Mouse (Mus musculus) induced T-regulatory cell, adult 2 months (primary cell): Measurements from ENCODE around the gene Sparc.

ENCODE experiments used
- DNase-seq: peaks from one replicate; pipeline ENCODE4 v3.0.0-alpha.2; 2012; ENCODE audit warnings: low read depth

Gene Sparc

DNA sequence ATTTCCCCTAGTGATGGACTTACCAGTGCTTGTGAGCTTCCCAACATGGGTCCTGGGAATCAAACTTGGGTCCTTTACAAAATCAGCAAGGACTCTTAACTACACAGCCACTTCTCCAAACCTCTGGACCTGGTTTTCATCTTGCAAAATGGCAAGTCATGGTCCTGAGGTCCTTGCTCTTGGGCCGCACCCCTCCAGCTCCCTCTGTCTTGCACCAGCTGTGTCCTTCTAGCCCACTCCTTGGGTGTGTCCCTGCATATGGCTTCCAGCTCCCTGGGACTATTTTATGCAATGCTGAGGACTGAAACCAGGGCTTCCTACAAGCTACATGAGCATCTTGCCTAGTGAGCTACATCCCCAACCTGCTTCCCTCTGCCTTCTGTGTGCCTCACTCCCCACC is at the start of gene Sparc:
TSS of gene Sparc (minus strand) at position 206 of the 400 bp plus-strand sequence.
- no peak for DNase-seq

DNA sequence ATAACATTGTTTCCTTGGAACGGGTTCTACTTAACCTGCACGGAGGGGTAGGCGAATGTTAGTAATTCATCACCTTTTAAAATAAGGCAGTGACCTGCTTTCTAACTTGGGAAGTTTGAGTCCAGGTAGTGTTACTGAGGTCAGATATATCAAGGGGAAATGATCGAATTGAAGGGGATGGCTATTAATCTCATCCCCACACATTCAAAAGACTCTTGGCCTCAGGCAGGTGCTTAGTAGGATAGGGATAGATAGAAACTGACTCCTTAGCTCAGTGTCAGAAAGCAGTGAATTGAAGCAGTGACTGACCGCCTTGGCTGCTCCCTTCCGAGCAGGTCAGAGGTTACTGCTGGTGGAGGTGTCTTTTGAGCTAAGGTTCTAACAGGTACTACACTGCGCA is 48.5 kb upstream of the Sparc start:
- peak; percentile 33 for DNase-seq

DNA sequence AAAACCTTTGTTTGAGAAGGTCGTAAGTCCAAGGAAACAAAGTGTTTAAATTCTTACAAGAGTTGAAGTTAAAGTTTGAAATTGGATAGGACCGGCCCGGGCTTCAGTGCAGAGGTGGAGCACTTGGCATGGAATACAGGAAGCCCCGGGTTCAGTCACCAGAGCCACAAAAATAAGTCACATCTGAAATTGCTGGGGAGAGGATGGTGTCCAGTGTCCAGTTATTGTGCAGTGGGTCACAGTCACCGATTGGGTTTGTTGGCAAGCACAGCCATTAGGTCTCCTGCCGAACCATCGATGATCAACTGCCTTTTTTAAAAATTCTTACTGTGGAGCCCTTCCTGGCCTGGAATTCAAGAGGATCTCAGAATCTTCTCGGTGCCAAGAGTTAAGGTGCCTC is 47.8 kb upstream of the Sparc start:
- no peak for DNase-seq

DNA sequence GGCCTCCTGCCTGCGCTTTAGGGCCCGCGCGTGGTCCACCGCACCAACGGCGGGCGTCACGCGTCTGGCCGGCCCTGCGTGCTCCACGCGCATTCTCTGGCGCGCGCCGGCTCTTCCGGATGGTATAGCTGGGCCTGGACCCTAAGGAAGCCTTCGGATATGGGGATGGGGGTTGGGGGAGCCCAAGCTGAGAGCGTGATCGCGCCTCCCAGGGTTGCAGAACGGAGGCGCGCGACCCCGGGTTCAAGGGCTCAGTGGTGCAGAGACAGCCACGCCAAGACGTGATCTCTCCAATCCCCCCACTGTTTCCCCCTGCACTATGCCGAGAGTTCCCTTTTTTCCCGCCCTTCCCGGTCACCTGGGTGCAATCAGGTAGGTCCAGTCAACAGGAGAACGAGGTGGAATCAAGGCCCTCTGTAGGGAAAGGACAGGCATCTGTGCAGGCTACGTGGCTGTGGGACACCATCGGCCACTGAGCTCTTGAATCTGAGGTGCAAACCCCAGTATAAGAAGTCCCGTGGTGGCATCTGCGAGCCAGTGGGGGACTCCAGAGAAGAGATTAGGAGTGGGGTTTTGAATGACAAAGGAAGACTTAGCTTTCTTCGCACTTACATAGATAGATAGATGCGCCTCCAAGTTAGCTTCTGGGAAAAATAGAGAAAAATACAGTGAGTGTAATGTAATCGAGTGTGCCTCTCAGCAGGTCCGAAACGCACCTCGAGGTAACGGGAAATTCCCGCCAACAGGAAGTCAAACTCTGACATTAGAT is 47.1 kb upstream of the Sparc start:
- DNase-seq = peak; percentile 77

DNA sequence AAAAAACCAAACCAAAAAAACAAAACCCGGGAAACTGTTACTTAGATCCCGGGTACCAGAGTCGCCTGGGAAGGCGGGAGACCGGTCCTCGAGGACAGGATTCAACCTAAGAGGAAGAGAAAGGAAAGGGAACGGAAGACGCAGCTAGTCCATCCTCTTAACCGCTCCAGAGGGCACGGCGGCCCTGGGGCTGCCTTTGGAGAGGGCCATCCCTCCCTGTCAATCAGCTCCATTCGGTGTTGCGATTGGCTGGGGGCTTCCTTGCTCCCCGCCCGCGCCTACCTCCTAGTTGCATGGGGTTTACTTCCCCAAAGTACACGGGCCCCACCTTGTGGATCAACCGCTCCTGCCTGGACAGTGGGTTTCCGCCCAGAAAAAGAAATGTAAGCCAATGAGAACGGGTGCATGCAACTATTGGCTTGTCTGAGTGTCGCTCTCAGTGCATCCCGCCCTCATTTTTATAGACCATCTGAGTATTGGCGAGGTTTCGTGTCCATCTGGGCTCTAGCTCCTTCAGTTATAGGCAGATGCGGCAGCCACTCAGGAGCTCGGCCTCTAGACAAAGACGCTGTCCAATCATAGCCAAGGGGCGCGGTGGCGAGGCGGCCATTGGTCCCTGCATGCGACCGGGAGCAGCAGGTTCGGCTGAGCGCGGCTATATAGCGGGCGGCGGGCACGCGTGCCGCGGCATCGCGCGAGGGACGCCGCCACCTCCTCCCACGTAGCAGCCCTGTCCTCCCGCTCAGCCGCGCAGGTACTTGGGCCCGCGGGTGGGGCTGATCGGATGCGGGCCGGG is 46.3 kb upstream of the Sparc start, which contains the start of gene G3bp1:
TSS of gene G3bp1 (plus strand) at position 638 of the 796 bp plus-strand sequence.
- DNase-seq = peak; percentile 99

DNA sequence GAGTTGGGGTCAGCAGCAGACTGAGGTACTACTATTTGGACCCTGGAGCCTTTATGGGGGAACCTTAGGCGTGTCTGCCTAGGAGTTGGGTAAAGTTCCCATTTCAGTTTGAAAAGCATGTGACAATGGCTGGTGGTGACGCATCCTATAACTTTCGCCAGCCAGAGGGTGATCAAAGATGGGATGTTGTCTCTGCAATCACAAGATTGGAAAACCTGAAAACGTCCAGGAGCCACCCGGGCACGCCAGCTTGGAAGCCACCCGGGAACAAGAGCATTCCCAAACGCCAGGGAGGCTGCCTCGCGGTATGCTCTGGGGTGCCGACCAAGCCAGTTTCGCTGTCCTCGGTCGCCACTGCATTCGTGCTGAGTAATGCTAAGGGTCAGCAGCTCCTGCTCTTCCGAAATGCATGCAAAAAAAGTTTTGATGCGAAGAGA is 45.6 kb upstream of the Sparc start:
- no peak for DNase-seq

DNA sequence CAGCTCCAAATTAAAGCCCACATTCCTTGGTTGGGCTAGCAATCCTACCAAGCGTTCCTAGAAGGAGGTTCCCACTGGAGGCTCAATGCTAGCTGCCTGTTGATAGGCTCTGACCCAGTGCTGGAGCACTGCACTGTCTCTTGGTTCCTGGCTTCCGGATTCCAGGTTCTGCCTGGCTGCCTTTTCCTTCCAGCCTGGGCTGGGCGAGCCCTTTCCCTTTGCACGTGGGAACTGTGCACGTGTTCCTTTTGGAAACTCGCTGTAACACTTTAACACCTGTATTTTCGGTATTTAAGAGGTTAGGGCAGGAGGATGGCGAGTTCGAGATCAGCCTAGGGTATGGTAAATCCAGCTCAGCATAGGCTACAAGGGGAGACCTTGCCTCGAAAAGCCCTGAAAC is 45.0 kb upstream of the Sparc start:
- no peak for DNase-seq

DNA sequence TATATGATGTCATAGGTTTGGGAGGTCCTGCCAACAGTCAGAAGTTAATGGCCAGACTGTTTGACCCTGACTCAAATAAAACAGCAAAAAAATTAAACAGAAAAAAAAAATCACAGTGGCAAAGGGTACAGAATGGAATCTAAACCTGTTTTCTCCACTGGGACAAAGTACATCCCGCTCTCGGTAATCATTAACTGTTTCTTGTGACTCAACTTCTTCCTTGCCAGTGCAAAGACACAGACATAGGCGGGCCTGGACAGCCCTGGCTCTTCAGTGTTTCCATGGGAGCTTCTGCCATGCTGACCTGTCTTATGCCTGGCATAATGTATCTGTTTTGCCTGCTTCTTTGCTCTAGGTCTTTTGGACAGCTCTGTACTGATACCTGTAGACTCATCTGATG is 42.2 kb upstream of the Sparc start:
- DNase-seq = no peak

DNA sequence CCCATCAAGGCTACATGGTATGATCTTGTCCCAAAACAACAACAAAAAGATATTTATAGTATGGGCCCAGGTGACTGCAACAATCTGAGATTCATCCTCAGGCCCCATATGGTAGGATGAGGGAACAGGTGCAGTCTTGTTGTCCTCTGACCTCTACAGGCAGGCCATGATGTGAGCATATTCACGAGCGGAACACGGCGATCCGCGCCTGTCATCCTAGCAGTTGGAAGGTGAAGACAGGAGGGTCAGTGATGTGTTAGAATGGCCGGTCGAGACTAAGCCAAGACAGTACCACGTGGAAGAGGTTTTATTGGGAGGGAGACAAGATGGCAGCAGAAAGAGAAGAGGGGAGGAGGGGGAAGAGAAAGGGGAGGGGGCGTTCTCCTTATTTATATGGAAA is 41.7 kb upstream of the Sparc start:
- no peak for DNase-seq

DNA sequence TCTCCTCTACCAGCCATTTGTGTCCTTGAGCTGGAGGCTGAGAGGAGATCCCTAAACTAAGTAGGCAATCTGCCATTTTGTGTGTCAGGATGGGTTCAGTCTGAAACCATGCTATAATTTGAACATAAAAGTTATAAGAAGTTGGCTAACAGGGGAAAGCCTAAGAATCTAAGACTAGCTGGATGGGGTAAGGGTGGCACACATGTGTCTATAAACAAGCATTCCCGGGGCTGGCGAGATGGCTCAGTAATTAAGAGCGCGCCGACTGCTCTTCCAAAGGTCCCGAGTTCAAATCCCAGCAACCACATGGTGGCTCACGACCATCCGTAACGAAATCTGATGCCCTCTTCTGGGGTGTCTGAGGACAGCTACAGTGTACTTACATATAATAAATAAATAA is 39.2 kb upstream of the Sparc start:
- no peak for DNase-seq

DNA sequence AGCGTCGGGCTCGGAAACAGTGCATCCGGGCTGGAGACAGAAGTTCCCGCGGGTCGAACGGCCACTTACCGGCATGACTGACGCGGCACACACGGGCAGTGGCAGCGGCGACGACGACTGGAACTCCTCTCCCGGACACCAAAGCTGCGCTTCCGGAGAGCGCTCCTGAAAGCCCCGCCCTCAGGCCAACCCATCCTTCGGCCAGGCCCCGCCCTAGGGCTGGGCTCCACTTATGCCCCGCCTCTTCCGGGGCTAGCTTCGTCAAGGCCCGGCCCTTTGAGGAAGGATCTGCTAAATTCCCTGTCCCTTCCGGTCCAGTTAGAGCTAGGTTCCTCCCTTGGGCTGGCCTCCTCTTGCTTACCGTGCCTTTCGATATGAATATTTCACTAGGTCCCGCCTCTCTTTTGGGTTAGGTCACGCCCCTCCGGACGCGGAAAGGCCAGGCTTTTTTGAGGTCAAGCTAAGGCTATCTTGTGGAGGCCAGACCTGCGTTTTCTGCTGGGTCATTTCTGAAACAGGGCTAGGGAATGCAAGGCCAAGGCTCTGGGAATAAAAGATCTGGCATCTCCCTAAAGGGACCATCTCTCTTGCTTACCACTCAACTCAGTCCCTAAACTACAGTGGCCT is 38.1 kb upstream of the Sparc start, which contains the start of gene Atox1:
TSS of gene Atox1 (minus strand) at position 221 of the 627 bp plus-strand sequence.
- peak; percentile 96 for DNase-seq

DNA sequence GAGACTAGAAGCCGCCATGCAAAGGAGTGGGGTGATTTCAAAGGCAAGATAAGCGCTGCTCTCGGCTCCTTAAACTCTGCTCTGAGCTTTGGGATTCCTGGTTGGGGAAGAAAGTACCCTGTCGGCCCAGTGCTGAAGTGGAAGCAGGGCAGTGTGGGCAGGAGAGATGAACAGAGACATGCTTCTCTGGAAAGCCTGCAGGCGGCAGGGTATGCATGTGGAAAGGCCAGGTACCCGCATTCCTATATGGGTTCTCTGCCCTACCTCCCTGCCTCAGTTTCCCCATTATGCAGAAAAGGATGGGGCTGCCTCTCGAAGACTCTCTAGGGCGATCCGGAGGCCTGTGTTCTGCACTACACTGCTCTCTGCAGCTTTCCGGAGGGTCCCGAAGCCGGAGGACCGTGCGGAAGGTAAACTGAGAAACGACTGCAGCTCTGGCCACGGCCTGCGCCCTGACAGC is 37.6 kb upstream of the Sparc start:
- DNase-seq = no peak

DNA sequence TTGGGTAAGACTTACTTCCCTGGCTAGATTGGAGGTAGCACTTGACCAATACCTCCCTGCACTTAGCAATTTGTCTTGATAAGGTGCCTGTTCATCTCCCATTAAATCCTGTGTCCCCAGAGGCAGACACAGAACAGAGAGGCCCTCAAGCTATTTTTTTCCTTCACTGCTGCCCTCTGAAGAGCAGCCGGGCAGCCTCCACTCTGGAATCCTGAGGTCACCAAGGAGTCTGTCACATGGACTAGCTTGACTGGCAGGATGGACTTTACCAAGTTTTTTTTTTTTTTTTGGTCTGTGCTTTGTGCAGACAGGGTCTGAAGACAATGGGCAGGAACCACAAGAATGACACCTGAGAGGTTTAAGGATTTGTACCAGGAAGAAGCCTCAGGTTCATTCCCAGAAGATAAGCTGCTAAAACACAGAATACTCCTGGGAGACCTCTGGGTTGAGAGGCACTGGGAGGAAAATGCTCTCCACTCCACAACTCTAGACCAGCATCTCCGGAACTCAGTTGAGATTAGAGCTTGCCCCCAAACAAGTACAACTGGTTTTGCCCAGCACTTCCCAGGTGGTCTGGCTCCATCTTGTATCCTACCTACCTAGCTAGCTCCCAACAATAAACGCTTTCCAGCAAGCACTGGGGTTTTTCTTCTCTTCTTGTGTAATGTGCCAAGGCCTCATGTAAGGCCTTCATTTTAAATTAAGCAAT is 37.0 kb upstream of the Sparc start:
- DNase-seq = no peak

DNA sequence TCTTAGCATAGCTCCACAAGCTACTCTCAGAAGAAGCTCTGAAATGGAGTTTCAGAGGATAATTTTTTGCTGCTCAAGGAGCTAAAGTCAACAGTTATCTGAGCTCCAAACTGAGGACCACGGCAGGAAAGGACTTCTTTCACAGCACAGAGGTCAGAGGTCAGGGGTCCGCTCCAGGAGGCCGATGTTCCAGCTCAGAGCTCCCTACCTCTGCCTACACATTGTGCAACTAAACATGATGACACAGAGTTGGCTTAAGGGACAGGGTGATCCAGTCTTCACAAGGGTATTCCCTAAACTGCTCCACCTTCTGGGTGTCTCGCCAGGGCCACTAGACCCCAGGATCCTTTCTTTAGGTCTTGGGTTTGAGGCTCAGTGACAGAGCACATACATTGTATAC is 35.5 kb upstream of the Sparc start:
- no peak for DNase-seq

DNA sequence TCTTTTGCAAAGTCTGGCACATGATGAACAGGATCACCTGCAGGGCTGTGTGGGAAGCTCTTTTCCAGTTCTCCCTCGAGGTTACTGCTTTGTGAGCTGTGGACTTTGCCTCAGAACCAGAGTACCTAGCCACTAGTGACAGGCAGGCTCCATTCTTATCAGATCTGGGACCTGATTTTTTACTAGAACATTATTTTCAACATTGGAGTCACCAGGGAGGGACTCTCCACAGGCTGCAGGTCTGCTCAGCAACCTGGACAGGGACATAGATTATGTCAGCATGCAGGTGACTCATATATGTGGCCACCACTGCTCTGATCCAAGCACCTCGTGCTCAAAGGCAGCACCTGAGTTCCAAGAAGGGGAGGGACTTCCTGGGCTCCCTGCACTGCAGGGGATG is 32.2 kb upstream of the Sparc start:
- DNase-seq = no peak

DNA sequence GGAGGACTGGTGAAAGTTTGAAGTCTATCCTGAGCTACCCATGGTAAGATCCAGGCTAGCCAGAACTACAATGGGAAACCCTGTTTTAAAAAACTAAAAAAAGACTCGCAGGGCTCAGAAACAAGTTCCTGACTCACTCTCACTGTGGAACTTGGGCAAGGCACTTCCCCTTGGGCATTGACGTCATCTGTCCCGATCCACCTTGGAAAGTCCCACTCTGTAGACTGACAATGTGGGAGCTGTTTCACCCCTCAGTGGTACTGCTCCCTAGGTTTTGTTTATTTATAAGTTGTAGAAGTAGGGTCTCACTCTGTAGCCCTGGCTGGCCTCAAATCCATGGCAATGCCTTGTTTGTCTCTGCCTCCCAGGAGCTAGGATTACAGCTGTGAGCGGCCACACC is 30.7 kb upstream of the Sparc start:
- DNase-seq = no peak

DNA sequence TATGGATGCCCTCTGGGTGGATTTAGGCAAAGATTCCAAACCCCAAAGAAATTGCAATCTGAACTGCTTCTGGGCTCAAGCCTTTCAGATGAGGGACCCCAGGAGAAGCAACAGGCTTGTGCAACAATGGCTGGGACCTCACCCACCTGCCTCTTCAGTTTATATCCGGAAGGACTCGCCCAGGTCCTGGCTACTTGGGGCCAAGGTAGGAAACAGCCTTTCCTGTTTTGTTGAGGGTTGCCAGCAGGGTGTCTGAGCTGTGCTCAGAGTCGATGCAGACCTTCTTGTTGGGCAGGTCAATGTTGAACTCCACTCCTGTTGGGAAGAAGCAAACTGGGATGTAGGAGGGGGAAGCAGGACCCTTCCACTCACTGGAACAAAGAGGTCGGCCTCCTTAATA is 27.3 kb upstream of the Sparc start:
- DNase-seq = no peak

DNA sequence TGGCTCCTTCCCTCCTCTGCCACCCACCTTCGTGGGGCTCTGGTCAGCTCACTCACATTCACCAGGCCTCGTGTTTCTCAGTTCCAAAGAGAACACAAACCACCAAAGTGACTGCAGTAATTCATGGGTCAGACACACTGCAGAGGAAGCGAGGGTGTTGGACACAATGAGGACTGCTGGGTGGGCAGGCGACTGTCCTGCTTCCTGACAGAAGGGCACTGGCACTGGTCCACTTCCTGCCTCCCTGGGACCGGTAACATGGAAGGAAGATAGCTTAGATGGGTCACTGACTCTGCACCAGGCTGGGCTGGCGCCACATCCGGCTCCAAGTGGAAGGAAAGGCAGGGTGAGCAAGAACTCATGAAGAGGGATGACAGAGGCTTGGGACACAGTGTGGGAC is 26.5 kb upstream of the Sparc start:
- DNase-seq = no peak

DNA sequence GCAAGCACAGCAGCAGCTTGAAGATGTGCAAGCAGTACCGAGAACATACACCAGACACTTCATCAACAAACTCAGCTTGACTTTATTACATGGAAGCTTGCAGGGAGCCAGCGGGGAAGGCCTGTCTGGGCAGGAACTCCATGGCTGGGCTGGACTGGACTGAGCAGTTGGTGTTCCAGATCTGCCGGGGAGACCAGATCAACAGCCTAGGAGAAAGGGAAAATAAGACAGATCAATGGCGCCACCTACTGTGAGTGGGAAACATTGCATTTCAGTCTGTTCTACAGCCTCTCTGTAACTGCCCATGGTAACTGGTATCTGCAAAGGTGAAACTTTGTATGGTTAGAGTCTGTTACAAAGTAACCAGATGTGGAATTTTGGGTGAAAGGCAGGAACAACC is 23.6 kb upstream of the Sparc start:
- peak; percentile 80 for DNase-seq

DNA sequence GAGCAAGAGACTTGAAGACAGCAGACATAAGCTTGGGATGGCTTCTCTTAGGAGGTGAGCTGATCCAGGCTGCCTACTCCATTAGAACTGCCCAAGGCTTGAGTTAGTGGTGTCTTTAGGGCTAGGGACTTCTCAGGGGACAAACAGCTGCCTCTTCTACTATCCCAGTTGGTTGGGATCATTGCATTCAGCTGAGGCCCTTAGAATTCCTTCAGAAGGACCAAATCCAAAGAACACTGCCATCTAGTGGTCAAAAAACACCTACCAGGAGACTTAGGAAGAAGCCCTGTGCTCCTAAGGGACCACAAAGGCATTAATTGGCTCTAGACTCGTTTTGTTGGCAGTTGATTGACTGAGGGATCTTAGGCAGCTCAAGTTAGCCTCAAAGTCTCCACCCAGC is 21.8 kb upstream of the Sparc start:
- DNase-seq = peak; percentile 74

DNA sequence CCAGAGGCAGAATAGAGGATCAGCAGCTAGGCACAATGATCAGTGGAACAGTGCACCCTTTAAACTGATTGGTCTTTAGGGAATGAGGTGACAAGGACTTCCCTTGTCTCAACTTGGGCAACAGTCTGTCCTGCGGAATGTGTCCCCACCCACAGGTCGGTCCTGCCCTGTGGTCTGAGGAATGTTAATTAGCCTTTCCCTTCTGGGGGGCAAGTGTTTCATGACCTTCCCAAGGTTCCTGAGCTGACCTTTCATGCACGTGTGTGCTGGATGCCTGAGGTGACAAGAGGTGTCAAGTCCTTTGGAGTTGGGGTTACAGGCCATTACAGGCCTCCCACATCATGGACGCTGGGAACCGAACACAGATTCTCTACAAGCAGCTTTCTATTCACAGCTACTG is 16.7 kb upstream of the Sparc start:
- DNase-seq = no peak

DNA sequence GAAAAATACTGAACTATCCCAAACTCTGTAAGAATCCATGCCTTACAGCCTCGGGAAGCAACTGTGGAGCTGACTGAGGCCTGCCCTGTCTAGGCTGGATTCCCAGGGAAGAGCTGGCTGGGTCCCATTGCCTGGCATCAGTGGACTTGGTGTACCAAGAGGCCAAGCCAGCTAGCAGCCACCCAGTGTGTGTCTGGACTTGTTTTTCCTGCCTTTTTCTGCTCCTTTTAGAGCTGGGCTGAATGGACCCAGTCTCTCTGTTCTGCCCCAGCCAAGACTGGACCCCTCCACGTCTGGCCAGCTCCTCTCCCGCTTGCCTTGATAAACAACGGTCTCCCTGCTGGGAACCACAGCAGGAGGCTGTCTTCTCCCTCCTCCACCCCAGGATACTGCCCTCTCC is 15.0 kb upstream of the Sparc start:
- no peak for DNase-seq
